Mouse (Mus musculus) heart, embryonic 14.5 days (tissue): Measurements from ENCODE around the gene Itpr2. TPM values are rescaled to one million over a fixed set of nuclear protein-coding genes. Genes with fewer than 3 reads are reported as not detected.

ENCODE experiments used
- ATAC-seq: fragments of 200-750 bp; cut with Nextera tagmentation; 2 replicates; pipeline ENCODE4 v1.8.0; 2017; ENCODE audit warnings: low read depth, moderate TSS enrichment; ENCODE audit not compliant: insufficient number of reproducible peaks, insufficient read depth, low FRiP score
- H3K27ac ChIP-seq, 2 experiments: fragments of 200-500 bp in 1 of 2; fragments of 300-500 bp in 1 of 2; sonication (generic) in 1 of 2; replicated peaks in 1 of 2; 2 replicates each; pipeline ENCODE4 v1.5.1; 2012 to 2014; ENCODE audit warnings: low read depth in 2 of 2, low read length in 2 of 2, control low read depth in 1 of 2, mild to moderate bottlenecking in 1 of 2, mixed read lengths in 1 of 2; ENCODE audit not compliant: control insufficient read depth in 1 of 2, insufficient read depth in 1 of 2
- H3K27me3 ChIP-seq: fragments of 300-500 bp; sonication (generic); 2 replicates; pipeline ENCODE4 v1.6.1; 2014; ENCODE audit warnings: mild to moderate bottlenecking, low read length, control low read depth; ENCODE audit not compliant: control insufficient read depth, insufficient read depth
- H3K36me3 ChIP-seq: fragments of 300-500 bp; sonication (generic); 2 replicates; pipeline ENCODE4 v1.6.1; 2014; ENCODE audit warnings: mild to moderate bottlenecking, control low read depth, low read length, mixed read lengths; ENCODE audit not compliant: control insufficient read depth, insufficient read depth
- H3K4me1 ChIP-seq, 2 experiments: fragments of 200-500 bp in 1 of 2; fragments of 300-500 bp in 1 of 2; sonication (generic) in 1 of 2; 2 replicates each; pipeline ENCODE4 v1.6.1; 2012 to 2014; ENCODE audit warnings: low read length in 2 of 2, control low read depth in 1 of 2, mixed read lengths in 1 of 2; ENCODE audit not compliant: control insufficient read depth in 2 of 2, insufficient read depth in 2 of 2
- H3K4me2 ChIP-seq: fragments of 300-500 bp; sonication (generic); 2 replicates; pipeline ENCODE4 v1.6.1; 2014; ENCODE audit warnings: mild to moderate bottlenecking, low read length
- H3K4me3 ChIP-seq, 2 experiments: fragments of 200-500 bp in 1 of 2; fragments of 300-500 bp in 1 of 2; sonication (generic) in 1 of 2; 2 replicates each; pipeline ENCODE4 v1.5.1; 2012 to 2014; ENCODE audit warnings: low read length in 2 of 2, mild to moderate bottlenecking in 2 of 2, control low read depth in 1 of 2, low read depth in 1 of 2, moderate library complexity in 1 of 2; ENCODE audit not compliant: control insufficient read depth in 1 of 2, insufficient read depth in 1 of 2
- H3K9ac ChIP-seq: fragments of 300-500 bp; sonication (generic); 2 replicates; pipeline ENCODE4 v1.6.1; 2014; ENCODE audit warnings: mild to moderate bottlenecking, low read length
- H3K9me3 ChIP-seq: fragments of 300-500 bp; sonication (generic); 2 replicates; pipeline ENCODE4 v1.6.1; 2016; ENCODE audit warnings: low read length, control low read depth; ENCODE audit not compliant: control insufficient read depth
- WGBS: fragments of 180-500 bp; shearing (Covaris S2); extraction: QIAGEN DNeasy Blood & Tissue Kit; methylation state at CpG from one replicate; pipeline ENCODE4 v1.1.7; 2014; 5-methylcytosine and 5-hydroxymethylcytosine counted together
- polyA plus RNA-seq: library from polyadenylated mRNA; unstranded; fragments of >200 nt; fragmentation: Nextera tagmentation; extraction: Ambion mirVana; gene quantifications from 2 replicates; pipeline ENCODE4 v1.2.1, GENCODE M21; 2014

Gene Itpr2
- polyA plus RNA-seq, 1 experiment from 2014 or later = 43.4 TPM

GRCm38 (mm10) chr6:146313396-146313795 lies 188.6 kb downstream of the Itpr2 start:
- Histone ChIP-seq H3K36me3 (peaks cover 54% of the 10 kb centered on the region), H3K27me3 (no peaks in the 10 kb centered on the region), H3K4me2 (no peak overlapping the region), H3K9me3 (no peaks in the 10 kb centered on the region), H3K4me3 (no peak overlapping the region), H3K27ac (no peak overlapping the region), H3K9ac (no peak overlapping the region), H3K4me1 (peaks cover 4 to 5% of the 10 kb centered on the region in 2 experiments; a peak in 2 of 4 replicates)
- WGBS = 74% methylated on average over 4 of the region's 4 CpGs
- 0 out of 2 replicates have a peak, but pooled peaks have one; percentile 38 for ATAC-seq

- H3K4me3 ChIP-seq = no peak overlapping the region
- H3K4me1 ChIP-seq = peaks cover 4 to 5% of the 10 kb centered on the region in 2 experiments; a peak in 2 of 4 replicates
- peaks cover 48% of the 10 kb centered on the region for H3K36me3 ChIP-seq
- no peaks in the 10 kb centered on the region for H3K27me3 ChIP-seq
- no peak overlapping the region for H3K9ac ChIP-seq
- ATAC-seq = no peak
- no peak overlapping the region for H3K4me2 ChIP-seq
- H3K9me3 ChIP-seq = no peaks in the 10 kb centered on the region
- no peak overlapping the region for H3K27ac ChIP-seq
- 84% methylated on average over 2 of the region's 2 CpGs for WGBS
These were observed 191.8 kb downstream of the Itpr2 start for GRCm38 (mm10) chr6:146310210-146310609.

DNA sequence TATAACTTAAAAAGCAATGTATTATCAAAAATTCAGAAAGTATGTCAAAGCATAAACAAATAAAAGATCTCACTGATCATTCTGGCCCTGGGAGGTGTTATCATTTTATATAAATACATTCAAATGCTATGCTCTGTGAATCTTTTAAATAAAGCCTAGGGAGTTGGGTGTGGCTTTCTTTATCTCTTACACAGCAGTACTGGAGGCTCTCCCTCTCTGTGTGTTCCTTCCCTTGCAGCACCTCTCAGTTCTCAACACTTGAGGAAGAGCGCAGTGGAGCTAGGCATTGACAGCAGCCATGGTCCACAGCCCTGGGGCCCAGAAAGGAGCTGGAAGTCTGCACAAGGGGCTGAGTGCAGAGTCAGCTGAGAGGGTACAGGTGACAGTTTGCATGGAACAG lies 192.7 kb downstream of the Itpr2 start:
- Histone ChIP-seq H3K36me3 (peaks cover 47% of the 10 kb centered on the region), H3K4me3 (no peak overlapping the region), H3K9me3 (no peaks in the 10 kb centered on the region), H3K4me1 (peaks cover 7 to 9% of the 10 kb centered on the region in 2 experiments; a peak in 2 of 4 replicates), H3K9ac (no peak overlapping the region), H3K27me3 (no peaks in the 10 kb centered on the region), H3K4me2 (no peak overlapping the region), H3K27ac (no peak overlapping the region)
- no peak for ATAC-seq
- WGBS = 36% methylated on average over 1 of the region's 1 CpGs

DNA sequence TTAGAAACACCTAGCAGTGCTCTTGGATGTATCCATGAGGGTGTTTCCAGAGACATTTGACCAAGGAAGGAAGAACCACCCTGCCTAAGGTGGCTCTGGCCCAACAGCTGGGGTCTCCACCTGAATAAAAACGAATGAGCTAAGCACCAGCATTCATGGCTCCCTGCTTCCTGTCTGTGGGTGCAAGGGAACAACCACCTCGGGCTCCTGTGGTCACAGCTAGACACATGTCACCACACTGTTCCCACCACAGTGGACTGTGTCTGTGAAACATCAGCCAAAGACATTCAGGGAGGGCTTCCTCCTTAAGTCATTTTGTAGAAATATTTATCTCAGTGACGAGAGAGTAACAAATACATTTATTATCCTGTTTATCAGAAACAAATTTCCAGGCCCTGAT lies 196.0 kb downstream of the Itpr2 start:
- peaks cover 5 to 9% of the 10 kb centered on the region in 2 experiments; a peak in 2 of 4 replicates for H3K4me1 ChIP-seq
- no peak for ATAC-seq
- no peaks in the 10 kb centered on the region for H3K9me3 ChIP-seq
- no peaks in the 10 kb centered on the region for H3K27me3 ChIP-seq
- 69% methylated on average over 3 of the region's 3 CpGs for WGBS
- H3K4me2 ChIP-seq = no peak overlapping the region
- H3K27ac ChIP-seq = no peak overlapping the region
- no peak overlapping the region for H3K9ac ChIP-seq
- peaks cover 23% of the 10 kb centered on the region for H3K36me3 ChIP-seq
- no peak overlapping the region for H3K4me3 ChIP-seq

DNA sequence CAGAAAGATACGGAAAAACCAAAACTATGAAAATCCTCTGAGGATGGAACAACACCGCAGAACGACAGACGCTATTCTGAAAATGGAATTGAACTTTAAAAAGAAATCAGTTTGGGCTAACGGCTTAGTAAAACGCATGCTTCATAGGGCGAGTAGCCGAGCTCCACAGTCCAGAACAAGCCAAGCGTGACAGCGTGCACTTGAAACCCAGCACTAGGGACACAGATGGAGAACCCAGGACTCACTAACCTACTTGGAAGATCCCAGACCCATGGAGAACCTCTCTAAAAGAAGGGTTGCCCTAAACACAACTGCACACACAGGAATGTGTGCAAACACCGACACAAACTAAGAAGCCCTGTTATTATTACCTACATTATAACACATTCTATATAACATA lies 197.9 kb downstream of the Itpr2 start:
- Histone ChIP-seq H3K27ac (no peak overlapping the region), H3K27me3 (no peaks in the 10 kb centered on the region), H3K36me3 (peaks cover 17% of the 10 kb centered on the region; the same call in 1 of the 2 replicates), H3K4me3 (no peak overlapping the region), H3K9me3 (no peaks in the 10 kb centered on the region), H3K9ac (no peak overlapping the region), H3K4me1 (peaks cover 2 to 5% of the 10 kb centered on the region in 2 experiments; a peak in 2 of 4 replicates), H3K4me2 (no peak overlapping the region)
- WGBS = 96% methylated on average over 11 of the region's 11 CpGs
- ATAC-seq = no peak

DNA sequence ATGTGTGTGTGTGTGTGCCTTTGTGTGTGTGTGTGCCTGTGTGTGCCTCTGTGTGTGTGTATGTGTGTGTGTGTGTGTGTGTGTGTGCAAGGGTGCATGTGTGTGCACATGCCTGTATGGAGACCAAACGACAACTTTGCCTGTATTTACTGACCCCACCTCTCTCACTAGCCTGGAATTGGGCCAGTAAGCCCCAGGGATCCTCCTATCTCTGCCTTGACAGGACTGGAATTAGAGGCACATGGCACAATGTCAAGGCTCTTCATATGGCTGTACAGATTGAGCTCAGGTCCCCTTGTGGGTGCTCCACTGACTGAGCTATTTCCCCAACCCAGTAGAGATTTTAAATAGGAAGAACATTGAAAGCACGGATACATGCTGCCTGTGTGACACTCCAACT lies 198.7 kb downstream of the Itpr2 start:
- H3K4me3 ChIP-seq = no peak overlapping the region
- H3K9ac ChIP-seq = no peak overlapping the region
- no peak overlapping the region for H3K4me2 ChIP-seq
- 50% methylated on average over 2 of the region's 2 CpGs for WGBS
- H3K4me1 ChIP-seq = peaks cover 2 to 5% of the 10 kb centered on the region in 2 experiments; a peak in 2 of 4 replicates
- no peaks in the 10 kb centered on the region for H3K27me3 ChIP-seq
- 0 out of 2 replicates have a peak, but pooled peaks cover 2% of the 10 kb centered on the region for H3K9me3 ChIP-seq
- H3K27ac ChIP-seq = no peak overlapping the region
- peaks cover 15% of the 10 kb centered on the region; the same call in 1 of the 2 replicates for H3K36me3 ChIP-seq
- ATAC-seq = no peak

GRCm38 (mm10) chr6:146302574-146303130 lies 199.4 kb downstream of the Itpr2 start:
- no peak overlapping the region for H3K4me2 ChIP-seq
- H3K36me3 ChIP-seq = peaks cover 10% of the 10 kb centered on the region; the same call in 1 of the 2 replicates
- no peak for ATAC-seq
- no peaks in the 10 kb centered on the region for H3K27me3 ChIP-seq
- H3K9me3 ChIP-seq = 0 out of 2 replicates have a peak, but pooled peaks cover 2% of the 10 kb centered on the region
- no peak overlapping the region for H3K27ac ChIP-seq
- no peak overlapping the region for H3K4me3 ChIP-seq
- H3K4me1 ChIP-seq = peaks cover 2 to 5% of the 10 kb centered on the region in 2 experiments; a peak in 2 of 4 replicates
- H3K9ac ChIP-seq = no peak overlapping the region
- 90% methylated on average over 8 of the region's 8 CpGs for WGBS
